Mouse (Mus musculus) liver, embryonic 14.5 days (tissue): ENCODE measurements at regions not wholly inside any gene's neighbourhood (a gene's known extent, or its start where the extent isn't known, plus 50 kb on each side); places are given as distances from the start of the nearest gene placed in this dataset.

Experiments used
- CTCF ChIP-seq: IDR thresholded peaks from 2 replicates; pipeline ENCODE4 v1.5.1; 2016; ENCODE audit warnings: antibody characterized with exemption, low read depth, control low read depth
- EP300 ChIP-seq: IDR thresholded peaks from 2 replicates; pipeline ENCODE4 v1.6.1; 2016; ENCODE audit warnings: antibody characterized with exemption, low read depth

GRCm38 (mm10) chr13:107072345-107073038 is 50.6 kb upstream of the Kif2a start:
- TF ChIP-seq CTCF = no peak
- TF ChIP-seq EP300 = no peak
